Mouse (Mus musculus): ENCODE data around the gene Gdap2.

- no peak for TF ChIP-seq POLR2A (IDR thresholded peaks at IDR 0.05; ENCODE audit: low read depth, low read length)
- no peak for TF ChIP-seq CTCF (IDR thresholded peaks at IDR 0.05; ENCODE audit: extremely low read depth, insufficient read depth, insufficient read length, insufficient replicate concordance)
These were observed 40.2 kb upstream of the Gdap2 start for GRCm38 (mm10) chr3:100121961-100122360.

All from spleen, adult 2 months (tissue).